Mouse (Mus musculus): ENCODE measurements around the gene Stap2.

DNA sequence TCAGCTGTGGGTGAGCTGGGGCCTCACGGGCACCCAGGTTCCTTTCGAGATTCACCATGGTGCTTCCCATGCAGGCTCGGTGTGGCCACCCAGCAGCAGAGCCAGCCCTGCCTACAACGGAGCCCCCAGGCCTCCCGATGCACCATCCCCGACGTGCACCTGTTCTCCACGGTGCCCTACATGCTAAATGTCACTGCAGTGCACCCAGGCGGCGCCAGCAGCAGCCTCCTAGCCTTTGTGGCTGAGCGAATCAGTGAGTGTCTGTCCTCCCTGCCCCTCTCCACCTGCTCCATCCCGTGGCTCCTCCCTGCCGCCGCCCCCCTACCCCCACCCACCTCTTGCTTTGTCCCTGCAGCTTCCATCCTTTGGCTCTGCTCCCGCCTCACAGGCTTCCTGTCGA lies 51.2 kb downstream of the Stap2 start:
- TF ChIP-seq CTCF (IDR thresholded peaks at IDR 0.05; ENCODE audit: borderline replicate concordance, insufficient read depth, low read depth, low read length) (no peak), POLR2A (IDR thresholded peaks at IDR 0.05; ENCODE audit: borderline replicate concordance, insufficient read depth, low read length) (no peak)
